Mouse (Mus musculus) G1E (cell line): Measurements from ENCODE around the gene Zfp346.

ENCODE experiments used
- CTCF ChIP-seq: IDR thresholded peaks from 2 replicates; pipeline ENCODE4 v1.5.1; 2012; ENCODE audit warnings: low read depth, low read length, inconsistent platforms, mixed read lengths
- GATA1 ChIP-seq: IDR thresholded peaks from 2 replicates; pipeline ENCODE4 v1.6.1; 2012; ENCODE audit warnings: borderline replicate concordance, low read length, inconsistent platforms, mixed read lengths
- GATA2 ChIP-seq: IDR thresholded peaks from 2 replicates; pipeline ENCODE4 v1.6.1; 2012; ENCODE audit warnings: low read depth, low read length, inconsistent platforms, borderline replicate concordance
- POLR2AphosphoS5 ChIP-seq: IDR thresholded peaks from 2 replicates; pipeline ENCODE4 v1.6.1; 2012; ENCODE audit warnings: low read depth, low read length, inconsistent platforms; ENCODE audit not compliant: insufficient replicate concordance
- TAL1 ChIP-seq: conservative IDR thresholded peaks from 2 replicates; pipeline ENCODE4 v1.6.1; 2012; ENCODE audit warnings: low read depth, low read length, inconsistent platforms, mixed read lengths

- no peak for TF ChIP-seq GATA2
- no peak for TF ChIP-seq CTCF
- TF ChIP-seq GATA1 = no peak
- no peak for TF ChIP-seq POLR2AphosphoS5
- TF ChIP-seq TAL1 = no peak
Observed at GRCm38 (mm10) chr13:55166806-55167725, 62.0 kb downstream of the Zfp346 start.
